Mouse (Mus musculus) ES-Bruce4 (cell line): ENCODE measurements around the gene Als2.

Experiments used
- CTCF ChIP-seq: IDR thresholded peaks from one replicate; pipeline ENCODE4 v1.8.1; 2011; ENCODE audit warnings: low read depth, low read length
- EP300 ChIP-seq: IDR thresholded peaks from 2 replicates; pipeline ENCODE4 v1.6.1; 2011; ENCODE audit warnings: low read depth, low read length; ENCODE audit not compliant: insufficient read depth
- POLR2A ChIP-seq: IDR thresholded peaks from one replicate; pipeline ENCODE4 v1.8.1; 2011; ENCODE audit warnings: low read length; ENCODE audit not compliant: insufficient read depth

- no peak for TF ChIP-seq CTCF
- TF ChIP-seq POLR2A = no peak
- TF ChIP-seq EP300 = no peak
Measured at GRCm38 (mm10) chr1:59167654-59168425, 69.2 kb downstream of the Als2 start.
